Mouse (Mus musculus): ENCODE results near the gene Mgp. TPM values are rescaled to one million over a fixed set of nuclear protein-coding genes. Genes with fewer than 3 reads are reported as not detected.

Gene Mgp
- polyA plus RNA-seq, 1 experiment from 2014 or later, result 12.2 TPM

DNA sequence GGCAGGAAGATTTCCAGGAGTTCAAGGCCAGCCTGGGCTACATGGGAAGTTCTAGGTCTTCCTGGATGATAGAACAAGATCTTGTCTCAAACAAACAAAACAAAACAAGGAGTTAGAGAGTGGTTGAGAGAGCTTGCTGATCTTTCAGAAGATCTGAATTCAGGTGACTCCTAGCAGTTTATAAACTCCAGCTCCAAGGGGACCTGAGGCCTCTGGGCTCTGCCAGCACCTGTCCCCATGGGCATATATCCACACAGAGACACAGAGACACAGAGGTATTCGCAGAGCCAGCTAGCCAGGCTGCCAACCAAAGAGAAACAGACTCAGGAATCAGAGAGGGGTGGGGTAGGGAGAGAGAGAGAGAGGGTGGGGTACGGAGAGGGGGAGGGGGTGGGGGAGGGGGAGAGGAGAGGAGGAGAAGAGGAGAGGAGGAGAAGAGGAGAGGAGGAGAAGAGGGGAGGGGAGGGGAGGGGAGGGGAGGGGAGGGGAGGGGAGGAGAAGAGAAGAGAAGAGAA is 37.2 kb upstream of the Mgp start:
- Histone ChIP-seq H3K4me3 (no peak overlapping the region), H3K27me3 (no peaks in the 10 kb centered on the region), H3K4me2 (no peak overlapping the region), H3K27ac (replicated peaks) (no peak overlapping the region), H3K9ac (no peak overlapping the region), H3K9me3 (no peaks in the 10 kb centered on the region), H3K4me1 (replicated peaks) (peaks cover 6% of the 10 kb centered on the region; the same call in 1 of the 2 replicates), H3K36me3 (no peaks in the 10 kb centered on the region)
- 60% methylated on average over 1 of the region's 2 CpGs for WGBS
- ATAC-seq (ENCODE audit: low FRiP score, low read depth), result no peak

DNA sequence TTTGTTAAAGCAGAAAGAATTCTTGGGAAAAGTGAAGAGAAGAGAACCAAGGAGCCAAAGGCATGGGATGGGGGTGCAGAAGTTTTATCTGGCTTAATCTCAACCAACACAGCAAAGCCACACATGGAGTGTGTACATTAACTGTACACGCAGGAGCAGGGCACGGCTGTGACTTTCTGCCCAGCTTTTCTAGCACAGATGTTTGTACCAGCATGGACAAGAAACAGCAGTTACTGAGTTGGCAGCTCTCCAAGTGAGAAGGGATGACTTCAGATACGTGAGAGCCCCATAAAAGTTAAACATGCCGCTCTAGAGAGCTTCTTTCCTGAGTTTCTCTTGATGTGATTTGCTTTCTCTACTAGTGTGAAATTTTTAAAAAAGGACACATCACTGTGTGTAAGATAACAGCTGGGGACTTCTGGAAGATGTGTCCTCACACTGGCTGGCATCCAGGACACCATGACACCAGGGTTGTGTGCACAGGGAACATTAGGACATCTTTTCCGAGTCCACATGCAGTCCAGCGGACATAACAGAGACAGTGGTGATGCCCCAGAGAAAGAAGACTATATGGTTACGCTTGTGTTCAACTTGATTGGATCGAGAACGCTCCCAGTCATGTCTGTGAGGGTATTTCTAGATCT is 34.7 kb upstream of the Mgp start:
- WGBS, result 79% methylated on average over 9 of the region's 9 CpGs
- Histone ChIP-seq H3K36me3 (no peaks in the 10 kb centered on the region), H3K27me3 (no peaks in the 10 kb centered on the region), H3K4me2 (no peak overlapping the region), H3K4me1 (replicated peaks) (peaks cover 6% of the 10 kb centered on the region; the same call in 1 of the 2 replicates), H3K4me3 (no peak overlapping the region), H3K9me3 (no peaks in the 10 kb centered on the region), H3K9ac (no peak overlapping the region), H3K27ac (replicated peaks) (no peak overlapping the region)
- no peak for ATAC-seq (ENCODE audit: low FRiP score, low read depth)

DNA sequence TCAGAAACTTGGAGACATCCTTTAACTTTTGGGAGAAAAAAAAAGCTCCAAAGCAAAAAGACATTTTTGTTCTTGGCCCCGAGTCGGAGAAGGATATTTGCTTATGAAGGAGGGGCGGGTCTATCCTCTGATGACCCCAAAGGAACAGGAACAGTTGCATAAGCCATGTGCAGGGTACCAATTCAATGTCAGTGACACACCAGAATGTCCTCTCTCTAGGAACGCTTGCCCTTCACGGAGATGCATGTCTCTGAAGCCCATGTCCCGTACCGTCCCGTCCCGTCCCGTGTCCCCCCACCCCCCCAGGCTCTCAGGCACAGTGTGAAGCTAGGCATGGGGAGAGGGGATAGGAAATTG is 31.3 kb upstream of the Mgp start:
- no peak overlapping the region for H3K4me3 ChIP-seq
- 72% methylated on average over 10 of the region's 10 CpGs for WGBS
- no peaks in the 10 kb centered on the region for H3K4me1 ChIP-seq (replicated peaks)
- H3K4me2 ChIP-seq, result no peak overlapping the region
- no peak overlapping the region for H3K27ac ChIP-seq (replicated peaks)
- H3K27me3 ChIP-seq, result no peaks in the 10 kb centered on the region
- no peaks in the 10 kb centered on the region for H3K36me3 ChIP-seq
- no peaks in the 10 kb centered on the region for H3K9me3 ChIP-seq
- no peak overlapping the region for H3K9ac ChIP-seq
- no peak for ATAC-seq (ENCODE audit: low FRiP score, low read depth)

DNA sequence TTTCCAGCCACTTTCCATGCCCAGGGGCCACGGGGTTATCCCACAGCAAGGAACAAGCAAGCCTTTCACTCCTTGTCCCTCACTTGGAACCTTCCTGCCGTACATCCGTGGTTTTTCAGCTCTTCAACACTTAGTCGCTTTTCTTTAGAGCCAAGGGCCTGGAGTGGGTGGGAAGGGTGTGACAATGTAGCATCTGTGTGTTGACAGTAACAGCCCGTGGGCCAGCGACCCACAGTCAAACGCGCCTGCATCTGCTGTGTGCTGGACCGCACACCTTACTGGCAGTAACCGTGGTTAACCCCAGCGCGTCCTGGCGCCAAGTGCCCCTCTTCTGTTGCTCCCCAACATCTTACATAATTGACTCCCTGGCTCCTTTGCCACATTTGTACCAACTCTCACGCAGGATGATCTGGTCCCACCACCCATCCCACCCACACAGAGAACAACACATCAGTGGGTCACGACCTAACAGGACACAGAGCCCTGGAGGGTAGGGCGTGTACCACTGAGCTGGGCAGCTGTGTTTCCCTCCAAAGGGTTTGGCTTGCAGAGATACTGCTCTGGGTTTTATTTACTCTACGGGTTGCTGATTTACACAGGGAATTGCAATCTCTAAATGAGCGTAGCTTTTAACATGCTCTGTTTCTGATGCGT is 30.8 kb upstream of the Mgp start:
- Histone ChIP-seq H3K36me3 (no peaks in the 10 kb centered on the region), H3K4me2 (no peak overlapping the region), H3K9ac (no peak overlapping the region), H3K27ac (replicated peaks) (no peak overlapping the region), H3K4me1 (replicated peaks) (no peaks in the 10 kb centered on the region), H3K9me3 (no peaks in the 10 kb centered on the region), H3K4me3 (no peak overlapping the region), H3K27me3 (no peaks in the 10 kb centered on the region)
- ATAC-seq (ENCODE audit: low FRiP score, low read depth), result no peak
- WGBS, result 88% methylated on average over 19 of the region's 19 CpGs

DNA sequence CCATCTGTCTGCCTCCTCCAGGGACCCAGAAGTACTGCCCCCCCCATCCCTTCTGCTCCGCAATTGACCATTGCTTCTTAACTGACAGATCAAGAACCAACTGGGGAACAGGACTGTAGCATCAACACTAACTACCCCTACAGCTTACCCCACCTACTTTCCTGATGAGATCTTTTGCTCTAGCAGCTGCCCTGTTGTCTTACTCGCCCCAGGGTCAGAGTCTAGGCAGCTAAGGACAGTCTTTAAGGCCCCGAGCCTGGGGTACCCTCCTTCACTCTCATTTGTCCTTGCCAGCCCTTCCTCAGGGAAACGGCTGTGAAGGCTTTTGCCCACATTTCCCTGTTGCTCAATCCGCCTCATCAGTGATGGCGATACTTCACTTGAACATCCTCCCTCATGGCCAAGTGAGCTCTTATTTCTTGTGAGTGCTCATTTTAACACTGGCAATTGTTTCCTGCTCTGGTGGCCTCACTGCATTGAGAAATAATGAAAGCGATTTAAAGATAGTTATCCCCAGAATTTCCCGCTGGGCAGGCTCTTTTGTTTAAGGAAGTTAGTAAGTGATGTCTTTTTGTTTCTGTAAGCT is 28.4 kb upstream of the Mgp start:
- ATAC-seq (ENCODE audit: low FRiP score, low read depth), result no peak
- no peak overlapping the region for H3K27ac ChIP-seq (replicated peaks)

DNA sequence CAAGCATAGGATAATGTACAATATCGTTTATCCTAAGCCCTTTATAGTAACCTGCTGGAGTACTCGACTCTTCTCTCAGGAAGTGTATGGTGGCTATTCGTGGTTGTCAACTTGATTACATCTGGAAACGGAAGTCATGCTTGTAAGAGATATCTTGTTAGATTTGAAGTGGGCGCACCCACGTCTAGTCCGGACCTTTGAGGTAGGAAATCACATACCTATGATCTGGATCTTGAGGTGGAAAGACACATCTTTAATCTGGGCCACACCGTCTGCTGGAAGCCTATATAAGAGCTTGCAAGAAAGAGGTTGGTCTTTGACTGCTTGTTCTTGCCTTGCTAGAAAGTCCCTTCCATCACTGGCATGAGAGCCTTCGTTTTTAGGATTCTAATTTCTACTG is 26.9 kb upstream of the Mgp start:
- H3K36me3 ChIP-seq, result no peaks in the 10 kb centered on the region
- no peaks in the 10 kb centered on the region for H3K9me3 ChIP-seq
- H3K4me2 ChIP-seq, result no peak overlapping the region
- no peak overlapping the region for H3K4me3 ChIP-seq
- no peak overlapping the region for H3K9ac ChIP-seq
- 95% methylated on average over 9 of the region's 9 CpGs for WGBS
- no peak overlapping the region for H3K27ac ChIP-seq (replicated peaks)
- H3K27me3 ChIP-seq, result no peaks in the 10 kb centered on the region
- no peaks in the 10 kb centered on the region for H3K4me1 ChIP-seq (replicated peaks)
- ATAC-seq (ENCODE audit: low FRiP score, low read depth), result no peak

More for the DNA sequence above, 28.4 kb upstream of the Mgp start:
- no peak overlapping the region for H3K4me3 ChIP-seq
- no peaks in the 10 kb centered on the region for H3K36me3 ChIP-seq
- H3K9me3 ChIP-seq, result no peaks in the 10 kb centered on the region
- H3K9ac ChIP-seq, result no peak overlapping the region
- no peaks in the 10 kb centered on the region for H3K4me1 ChIP-seq (replicated peaks)
- no peak overlapping the region for H3K4me2 ChIP-seq
- WGBS, result 63% methylated on average over 8 of the region's 8 CpGs
- H3K27me3 ChIP-seq, result no peaks in the 10 kb centered on the region

DNA sequence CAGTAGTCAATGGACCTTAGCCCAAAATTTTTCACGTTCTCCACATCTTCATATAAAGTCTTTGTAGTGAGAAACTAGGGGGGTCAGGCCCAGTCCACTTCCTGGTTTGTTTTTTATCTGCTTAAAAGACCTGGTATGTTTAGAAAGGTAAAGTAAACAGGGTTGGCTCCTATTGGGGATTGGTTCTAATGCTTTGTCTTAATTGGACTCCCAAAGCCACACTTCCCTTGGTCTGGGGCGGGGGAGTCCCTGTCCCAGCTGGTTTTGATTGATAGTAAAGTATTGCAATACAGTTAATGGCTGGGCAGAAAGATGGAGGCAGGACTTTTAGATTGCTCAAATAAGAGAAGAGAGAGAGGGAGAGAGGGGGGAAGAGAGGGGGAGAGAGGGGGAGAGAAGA is 25.4 kb upstream of the Mgp start:
- ATAC-seq (ENCODE audit: low FRiP score, low read depth), result no peak
- Histone ChIP-seq H3K4me2 (no peak overlapping the region), H3K4me3 (no peak overlapping the region), H3K4me1 (replicated peaks) (no peaks in the 10 kb centered on the region), H3K27ac (replicated peaks) (no peak overlapping the region), H3K36me3 (no peaks in the 10 kb centered on the region), H3K9me3 (no peaks in the 10 kb centered on the region), H3K27me3 (no peaks in the 10 kb centered on the region), H3K9ac (no peak overlapping the region)
- WGBS, result 86% methylated on average over 2 of the region's 2 CpGs

DNA sequence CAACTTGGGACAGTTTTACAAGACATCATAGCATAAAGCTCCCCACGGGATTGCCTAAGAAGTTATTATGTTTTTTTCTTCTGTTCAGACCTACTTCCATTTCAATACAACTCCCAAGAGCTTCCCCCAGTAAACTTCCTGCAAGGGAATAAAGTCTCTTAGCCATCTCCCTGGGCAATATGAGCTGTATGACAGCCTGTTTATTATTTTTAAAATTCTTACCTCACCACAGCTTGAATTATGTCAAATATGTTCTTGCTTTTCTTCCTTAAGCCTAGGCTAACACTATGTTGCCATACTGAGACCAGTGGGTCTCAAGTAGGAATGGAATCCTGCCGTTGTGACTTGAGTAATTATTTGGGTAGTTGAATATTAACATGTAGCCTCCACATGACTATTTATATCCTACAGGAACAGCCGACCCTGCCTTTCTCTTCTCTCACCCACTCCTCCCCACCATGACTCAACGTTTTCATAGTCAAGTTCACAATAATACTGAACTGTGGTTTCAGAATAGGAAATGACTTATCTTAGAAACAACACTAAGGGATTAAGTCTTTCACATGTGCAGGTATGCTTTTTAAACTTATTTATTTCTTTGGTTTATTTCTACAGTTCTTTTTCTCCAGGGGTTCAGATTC is 24.9 kb upstream of the Mgp start:
- Histone ChIP-seq H3K27ac (replicated peaks) (no peak overlapping the region), H3K9me3 (no peaks in the 10 kb centered on the region), H3K4me3 (no peak overlapping the region), H3K27me3 (no peaks in the 10 kb centered on the region), H3K36me3 (no peaks in the 10 kb centered on the region), H3K4me2 (no peak overlapping the region), H3K9ac (no peak overlapping the region), H3K4me1 (replicated peaks) (no peaks in the 10 kb centered on the region)
- WGBS, result 78% methylated on average over 4 of the region's 4 CpGs
- no peak for ATAC-seq (ENCODE audit: low FRiP score, low read depth)

DNA sequence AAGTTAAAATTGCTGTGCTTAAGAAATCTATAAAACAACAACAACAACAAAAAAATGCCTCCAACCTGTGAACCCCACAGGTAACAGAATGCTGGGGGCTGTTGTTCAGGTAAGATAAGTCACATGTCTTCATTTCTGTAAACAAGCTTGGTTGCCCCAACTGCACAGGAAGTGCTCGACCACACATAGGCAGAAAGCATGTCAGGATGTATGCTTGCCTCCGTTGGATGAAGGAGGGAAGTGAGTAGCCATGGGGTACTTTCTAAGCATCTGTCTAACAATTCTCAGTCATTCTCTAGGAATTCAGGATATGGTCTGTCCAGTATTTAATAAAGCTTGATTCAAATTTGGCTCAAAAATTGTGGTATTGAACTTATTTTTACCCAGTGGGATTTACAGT is 23.3 kb upstream of the Mgp start:
- no peaks in the 10 kb centered on the region for H3K36me3 ChIP-seq
- H3K9ac ChIP-seq, result no peak overlapping the region
- no peak overlapping the region for H3K4me3 ChIP-seq
- no peak overlapping the region for H3K4me2 ChIP-seq
- no peak overlapping the region for H3K27ac ChIP-seq (replicated peaks)
- H3K9me3 ChIP-seq, result no peaks in the 10 kb centered on the region
- H3K27me3 ChIP-seq, result no peaks in the 10 kb centered on the region
- H3K4me1 ChIP-seq (replicated peaks), result no peaks in the 10 kb centered on the region
- WGBS, result 85% methylated on average over 2 of the region's 2 CpGs
- no peak for ATAC-seq (ENCODE audit: low FRiP score, low read depth)

DNA sequence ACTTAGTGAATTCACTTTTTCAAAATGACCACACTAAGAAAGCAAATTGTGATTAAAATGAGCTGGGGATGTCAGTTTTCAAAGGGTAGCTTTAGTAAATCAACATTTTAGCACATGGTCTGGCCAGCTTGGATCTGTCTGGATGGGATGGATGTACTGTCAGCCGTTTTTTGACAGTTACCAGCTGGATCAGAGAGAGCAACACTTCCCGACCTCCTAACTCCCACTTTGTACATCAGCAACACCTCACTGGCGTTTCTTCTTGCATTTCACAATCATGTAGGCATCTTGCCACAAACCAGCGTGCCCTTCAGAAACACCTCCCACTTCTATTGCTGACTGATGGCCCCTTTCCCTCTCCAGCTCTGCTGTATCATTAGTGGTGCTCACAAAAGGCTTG is 22.6 kb upstream of the Mgp start:
- 74% methylated on average over 4 of the region's 4 CpGs for WGBS
- Histone ChIP-seq H3K9me3 (no peaks in the 10 kb centered on the region), H3K4me3 (no peak overlapping the region), H3K4me1 (replicated peaks) (no peaks in the 10 kb centered on the region), H3K27ac (replicated peaks) (no peak overlapping the region), H3K36me3 (no peaks in the 10 kb centered on the region), H3K4me2 (no peak overlapping the region), H3K27me3 (no peaks in the 10 kb centered on the region), H3K9ac (no peak overlapping the region)
- no peak for ATAC-seq (ENCODE audit: low FRiP score, low read depth)

DNA sequence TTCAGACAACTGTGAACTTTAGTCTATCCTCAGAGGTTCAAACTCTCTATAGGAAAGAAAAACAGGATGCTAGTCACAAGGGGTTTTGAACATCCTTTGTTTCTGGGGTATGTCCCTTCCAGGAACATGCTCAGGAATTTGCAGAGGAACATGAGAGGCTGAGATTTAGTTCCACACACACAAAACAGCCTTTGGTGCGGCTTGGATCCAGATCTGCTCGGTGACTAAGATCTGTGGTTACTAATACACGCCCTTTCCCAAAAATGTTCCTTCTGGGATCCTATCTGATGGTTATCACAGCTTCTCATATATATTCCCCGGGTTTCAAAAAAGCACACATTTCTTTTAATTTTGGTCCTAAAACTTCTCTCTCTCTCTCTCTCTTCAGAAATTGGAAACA is 22.2 kb upstream of the Mgp start:
- no peaks in the 10 kb centered on the region for H3K27me3 ChIP-seq

More for the DNA sequence above, 22.2 kb upstream of the Mgp start:
- WGBS, result 87% methylated on average over 4 of the region's 4 CpGs
- Histone ChIP-seq H3K4me3 (no peak overlapping the region), H3K27ac (replicated peaks) (no peak overlapping the region), H3K9ac (no peak overlapping the region), H3K9me3 (no peaks in the 10 kb centered on the region), H3K36me3 (no peaks in the 10 kb centered on the region), H3K4me1 (replicated peaks) (no peaks in the 10 kb centered on the region), H3K4me2 (no peak overlapping the region)
- no peak for ATAC-seq (ENCODE audit: low FRiP score, low read depth)

Measured in hindbrain, embryonic 15.5 days (tissue).